Mouse (Mus musculus): ENCODE measurements at regions not wholly inside any gene's neighbourhood (a gene's known extent, or its start where the extent isn't known, plus 50 kb on each side); places are given as distances from the start of the nearest gene placed in this dataset.

DNA sequence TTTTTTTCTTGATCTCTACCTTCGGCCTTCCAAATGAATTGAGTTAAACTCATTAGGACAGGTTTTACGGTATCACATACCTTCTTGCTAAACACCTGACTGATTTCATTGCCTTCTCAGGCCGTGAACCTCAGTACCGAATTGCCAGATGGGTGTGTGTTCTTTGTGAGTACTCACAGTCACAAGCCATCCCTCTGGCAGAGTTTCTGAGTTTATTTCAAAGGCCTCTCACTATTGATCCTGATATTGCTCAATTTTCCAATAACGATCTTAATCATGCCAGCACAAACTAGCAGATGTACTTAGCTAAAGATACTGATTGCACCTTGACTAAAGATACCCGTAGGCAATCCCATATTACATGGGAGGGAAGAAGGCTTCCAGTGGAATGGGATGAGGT is 178.4 kb upstream of the Egln3 start:
- TF ChIP-seq GATA2 (IDR thresholded peaks at IDR 0.05; ENCODE audit: borderline replicate concordance, low read depth, low read length), result no peak
- no peak for TF ChIP-seq TAL1 (conservative IDR thresholded peaks at IDR 0.05; ENCODE audit: low read depth, low read length)
- no peak for TF ChIP-seq GATA1 (IDR thresholded peaks at IDR 0.05; ENCODE audit: borderline replicate concordance, low read length)
- TF ChIP-seq POLR2AphosphoS5 (IDR thresholded peaks at IDR 0.05; ENCODE audit: insufficient replicate concordance, low read depth, low read length), result no peak
- no peak for TF ChIP-seq CTCF (IDR thresholded peaks at IDR 0.05; ENCODE audit: low read depth, low read length)
- Histone ChIP-seq H3K4me3 (ENCODE audit: low read depth, low read length) (no peak overlapping the region), H3K9me3 (replicated peaks) (peaks cover 43% of the 10 kb centered on the region), H3K27me3 (ENCODE audit: insufficient read depth, low read length) (no peaks in the 10 kb centered on the region), H3K4me1 (ENCODE audit: insufficient read depth, low read depth, low read length) (no peaks in the 10 kb centered on the region), H3K36me3 (replicated peaks) (no peaks in the 10 kb centered on the region)
- ATAC-seq (ENCODE audit: extremely low read depth, insufficient number of reproducible peaks, low FRiP score, poor library complexity, severe bottlenecking) (no peak), DNase-seq (ENCODE audit: low spot score) (no peak)

DNA sequence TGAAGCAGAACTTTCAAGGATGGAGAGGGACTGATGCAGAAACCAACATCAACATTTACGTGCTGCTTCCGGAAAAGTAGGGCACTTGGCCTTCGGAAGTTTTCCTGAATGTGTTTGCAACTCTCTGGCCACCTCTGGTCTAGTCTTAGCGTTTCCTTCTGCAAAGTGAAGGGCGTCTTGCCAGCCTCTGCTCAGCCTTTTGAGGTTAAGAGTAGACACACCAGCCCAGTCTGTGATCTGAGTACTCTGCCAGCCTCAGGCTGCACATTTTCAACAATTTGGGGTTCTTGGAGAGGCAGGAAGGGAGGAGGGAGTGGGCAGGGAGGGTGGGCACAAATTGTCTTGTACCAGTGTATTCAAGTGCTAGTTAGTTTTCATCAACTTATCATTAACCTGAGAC is 176.7 kb upstream of the Egln3 start:
- TF ChIP-seq CTCF (IDR thresholded peaks at IDR 0.05; ENCODE audit: low read depth, low read length), result no peak
- H3K4me1 ChIP-seq (ENCODE audit: insufficient read depth, low read depth, low read length), result no peaks in the 10 kb centered on the region
- DNase-seq (ENCODE audit: low spot score), result no peak
- no peak for ATAC-seq (ENCODE audit: extremely low read depth, insufficient number of reproducible peaks, low FRiP score, poor library complexity, severe bottlenecking)
- H3K9me3 ChIP-seq (replicated peaks), result peaks cover 47% of the 10 kb centered on the region
- no peak overlapping the region for H3K4me3 ChIP-seq (ENCODE audit: low read depth, low read length)
- H3K27me3 ChIP-seq (ENCODE audit: insufficient read depth, low read length), result no peaks in the 10 kb centered on the region
- no peaks in the 10 kb centered on the region for H3K36me3 ChIP-seq (replicated peaks)

DNA sequence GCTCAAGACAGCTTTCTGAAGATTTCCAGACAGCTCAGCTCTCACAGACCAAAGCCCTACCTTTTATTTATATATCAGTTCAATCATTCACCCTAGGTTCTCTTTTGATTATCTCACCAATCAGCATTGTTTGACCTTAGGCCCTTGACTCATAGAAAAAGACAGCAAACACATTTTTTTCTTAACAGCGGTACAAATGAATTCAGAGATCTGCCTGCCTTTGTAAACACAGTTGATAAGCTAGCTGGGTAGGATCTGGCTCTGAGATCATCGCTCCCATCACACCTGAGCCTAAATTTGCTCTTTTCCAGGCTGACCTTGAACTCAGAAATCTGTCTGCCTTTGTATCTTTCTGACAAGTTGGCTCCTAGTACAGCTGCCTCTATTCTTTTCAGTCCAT is 174.9 kb upstream of the Egln3 start:
- DNase-seq (ENCODE audit: low spot score) (no peak), ATAC-seq (ENCODE audit: extremely low read depth, insufficient number of reproducible peaks, low FRiP score, poor library complexity, severe bottlenecking) (no peak)
- peaks cover 46% of the 10 kb centered on the region for H3K9me3 ChIP-seq (replicated peaks)
- TF ChIP-seq POLR2AphosphoS5 (IDR thresholded peaks at IDR 0.05; ENCODE audit: insufficient replicate concordance, low read depth, low read length), result no peak
- TF ChIP-seq GATA1 (IDR thresholded peaks at IDR 0.05; ENCODE audit: borderline replicate concordance, low read length), result no peak
- TF ChIP-seq TAL1 (conservative IDR thresholded peaks at IDR 0.05; ENCODE audit: low read depth, low read length), result no peak
- H3K36me3 ChIP-seq (replicated peaks), result no peaks in the 10 kb centered on the region
- H3K4me1 ChIP-seq (ENCODE audit: insufficient read depth, low read depth, low read length), result no peaks in the 10 kb centered on the region
- H3K4me3 ChIP-seq (ENCODE audit: low read depth, low read length), result no peak overlapping the region
- no peaks in the 10 kb centered on the region for H3K27me3 ChIP-seq (ENCODE audit: insufficient read depth, low read length)

DNA sequence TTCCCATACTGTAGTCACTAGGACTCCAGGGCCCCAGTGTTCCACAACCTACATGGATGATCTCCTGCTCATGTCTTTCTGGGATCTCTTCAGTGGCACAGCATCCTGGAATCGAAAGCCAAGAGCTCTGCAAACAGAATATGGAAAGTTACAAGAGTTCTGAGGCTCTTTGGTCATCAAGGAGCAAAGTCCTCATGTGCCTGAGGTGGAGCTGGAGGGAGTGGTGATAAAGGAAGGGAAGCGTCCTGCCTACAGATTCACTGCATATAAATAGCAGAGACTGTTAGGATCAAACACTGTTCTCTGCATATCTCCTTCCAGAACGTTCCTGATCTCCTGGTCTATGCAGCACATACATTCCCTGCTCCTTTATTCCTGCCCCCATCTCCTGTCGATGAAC is 170.4 kb upstream of the Egln3 start:
- no peak for ATAC-seq (ENCODE audit: extremely low read depth, insufficient number of reproducible peaks, low FRiP score, poor library complexity, severe bottlenecking)

DNA sequence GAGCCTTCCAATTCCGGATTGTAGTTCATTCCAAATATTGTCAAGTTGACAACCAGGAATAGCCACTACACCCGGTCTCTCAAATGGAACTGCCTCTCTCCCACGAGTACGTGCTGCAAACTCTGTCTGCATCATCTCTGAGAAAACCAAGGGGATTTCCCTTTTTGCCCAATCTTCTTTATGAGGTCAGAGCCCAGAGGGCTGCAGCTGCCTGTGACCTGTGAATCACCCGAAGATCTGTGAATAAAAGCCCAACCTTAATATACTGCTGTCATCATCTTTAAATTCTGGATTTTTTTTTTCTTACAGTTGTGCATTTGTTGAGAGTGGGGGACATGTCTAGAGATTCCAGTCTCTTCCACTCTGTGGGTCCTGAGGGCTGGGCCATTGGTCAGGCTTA is 165.6 kb upstream of the Egln3 start:
- ATAC-seq (ENCODE audit: extremely low read depth, insufficient number of reproducible peaks, low FRiP score, poor library complexity, severe bottlenecking), result no peak
- TF ChIP-seq POLR2AphosphoS5 (IDR thresholded peaks at IDR 0.05; ENCODE audit: insufficient replicate concordance, low read depth, low read length), result no peak
- H3K36me3 ChIP-seq (replicated peaks), result no peaks in the 10 kb centered on the region

More for the DNA sequence above, 170.4 kb upstream of the Egln3 start:
- Histone ChIP-seq H3K4me1 (ENCODE audit: insufficient read depth, low read depth, low read length) (no peaks in the 10 kb centered on the region), H3K27me3 (ENCODE audit: insufficient read depth, low read length) (no peaks in the 10 kb centered on the region), H3K36me3 (replicated peaks) (no peaks in the 10 kb centered on the region), H3K9me3 (replicated peaks) (peaks cover 44% of the 10 kb centered on the region), H3K4me3 (ENCODE audit: low read depth, low read length) (no peak overlapping the region)
- no peak for DNase-seq (ENCODE audit: low spot score)
- no peak for TF ChIP-seq CTCF (IDR thresholded peaks at IDR 0.05; ENCODE audit: low read depth, low read length)
- TF ChIP-seq GATA2 (IDR thresholded peaks at IDR 0.05; ENCODE audit: borderline replicate concordance, low read depth, low read length), result no peak
- TF ChIP-seq GATA1 (IDR thresholded peaks at IDR 0.05; ENCODE audit: borderline replicate concordance, low read length), result no peak
- TF ChIP-seq POLR2AphosphoS5 (IDR thresholded peaks at IDR 0.05; ENCODE audit: insufficient replicate concordance, low read depth, low read length), result no peak
- TF ChIP-seq TAL1 (conservative IDR thresholded peaks at IDR 0.05; ENCODE audit: low read depth, low read length), result no peak

DNA sequence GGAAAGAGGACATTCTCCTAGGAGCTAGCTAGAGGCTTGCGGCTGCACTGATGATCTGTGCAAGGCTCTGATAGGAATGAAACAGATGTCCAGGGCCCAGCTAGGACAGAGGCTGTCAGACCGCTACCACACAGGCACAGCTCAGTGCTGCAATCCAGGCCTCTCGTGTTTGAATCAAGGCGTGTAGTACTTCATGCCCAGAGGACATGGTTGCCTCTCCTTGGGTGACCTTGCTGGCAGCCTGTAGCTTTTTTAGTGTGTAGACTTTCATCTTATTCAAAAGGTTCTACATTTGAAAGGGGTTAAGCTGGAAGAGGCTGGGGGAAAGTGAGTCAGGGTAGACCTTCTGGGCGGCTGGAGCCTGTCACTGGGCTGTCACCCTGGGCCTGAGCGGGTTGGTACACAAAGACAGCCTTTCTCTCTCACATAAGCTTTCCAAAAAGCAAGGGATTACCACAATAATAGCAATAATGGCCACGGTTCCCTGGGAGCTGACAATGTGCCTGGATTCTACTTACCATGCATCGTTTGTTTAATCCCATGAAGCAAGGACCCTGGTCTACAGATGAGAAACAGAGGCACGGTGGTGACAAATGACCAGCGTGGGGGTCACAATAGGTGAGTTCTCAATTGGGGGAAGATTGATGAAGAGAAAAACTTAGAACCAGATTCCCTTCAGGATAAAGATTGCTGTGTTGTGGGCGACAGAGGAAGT is 160.9 kb upstream of the Egln3 start:
- no peak overlapping the region for H3K4me3 ChIP-seq (ENCODE audit: low read depth, low read length)
- ATAC-seq (ENCODE audit: extremely low read depth, insufficient number of reproducible peaks, low FRiP score, poor library complexity, severe bottlenecking) (no peak), DNase-seq (ENCODE audit: low spot score) (no peak)
- no peaks in the 10 kb centered on the region for H3K4me1 ChIP-seq (ENCODE audit: insufficient read depth, low read depth, low read length)
- peaks cover 29% of the 10 kb centered on the region for H3K9me3 ChIP-seq (replicated peaks)
- H3K36me3 ChIP-seq (replicated peaks), result no peaks in the 10 kb centered on the region
- H3K27me3 ChIP-seq (ENCODE audit: insufficient read depth, low read length), result no peaks in the 10 kb centered on the region
- TF ChIP-seq CTCF (IDR thresholded peaks at IDR 0.05; ENCODE audit: low read depth, low read length) (no peak), GATA2 (IDR thresholded peaks at IDR 0.05; ENCODE audit: borderline replicate concordance, low read depth, low read length) (no peak), GATA1 (IDR thresholded peaks at IDR 0.05; ENCODE audit: borderline replicate concordance, low read length) (no peak), TAL1 (conservative IDR thresholded peaks at IDR 0.05; ENCODE audit: low read depth, low read length) (no peak), POLR2AphosphoS5 (IDR thresholded peaks at IDR 0.05; ENCODE audit: insufficient replicate concordance, low read depth, low read length) (no peak)

More for the DNA sequence above, 165.6 kb upstream of the Egln3 start:
- H3K4me3 ChIP-seq (ENCODE audit: low read depth, low read length), result no peak overlapping the region
- H3K9me3 ChIP-seq (replicated peaks), result peaks cover 39% of the 10 kb centered on the region
- H3K4me1 ChIP-seq (ENCODE audit: insufficient read depth, low read depth, low read length), result no peaks in the 10 kb centered on the region
- H3K27me3 ChIP-seq (ENCODE audit: insufficient read depth, low read length), result no peaks in the 10 kb centered on the region
- no peak for DNase-seq (ENCODE audit: low spot score)

DNA sequence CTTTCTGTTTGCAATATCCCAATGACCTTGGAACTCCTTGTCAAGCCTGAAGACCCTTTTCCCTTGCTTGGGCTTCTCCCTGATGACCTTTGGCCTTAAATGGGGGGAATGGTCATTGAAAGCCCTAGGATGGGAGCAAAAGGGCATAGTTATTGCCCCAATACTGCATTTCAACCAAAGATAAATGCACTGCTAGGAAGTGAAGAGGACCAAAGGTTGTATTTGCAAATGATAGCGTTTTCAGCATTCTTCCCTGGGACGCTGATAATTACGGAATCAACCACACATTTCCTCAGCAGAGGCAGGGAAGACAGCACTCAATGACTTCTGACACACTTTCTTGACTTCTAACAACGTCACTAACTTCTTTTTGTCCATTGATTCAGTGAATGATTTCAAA is 158.1 kb upstream of the Egln3 start:
- H3K36me3 ChIP-seq (replicated peaks), result no peaks in the 10 kb centered on the region
- H3K9me3 ChIP-seq (replicated peaks), result peaks cover 35% of the 10 kb centered on the region
- no peak overlapping the region for H3K4me3 ChIP-seq (ENCODE audit: low read depth, low read length)
- H3K27me3 ChIP-seq (ENCODE audit: insufficient read depth, low read length), result no peaks in the 10 kb centered on the region
- ATAC-seq (ENCODE audit: extremely low read depth, insufficient number of reproducible peaks, low FRiP score, poor library complexity, severe bottlenecking), result no peak
- TF ChIP-seq GATA2 (IDR thresholded peaks at IDR 0.05; ENCODE audit: borderline replicate concordance, low read depth, low read length), result no peak
- DNase-seq (ENCODE audit: low spot score), result no peak
- no peaks in the 10 kb centered on the region for H3K4me1 ChIP-seq (ENCODE audit: insufficient read depth, low read depth, low read length)

Data from G1E (cell line).